Mouse (Mus musculus): ENCODE results near the gene Ppp2r5a.

GRCm38 (mm10) chr1:191316818-191317217, 86.3 kb downstream of the Ppp2r5a start:
- TF ChIP-seq CTCF (conservative IDR thresholded peaks at IDR 0.05; ENCODE audit: insufficient read depth, insufficient read length, low read depth, low read length), result no peak
- no peak for TF ChIP-seq POLR2A (IDR thresholded peaks at IDR 0.05; ENCODE audit: low read depth, low read length)

Measured in kidney, adult 2 months (tissue).